Mouse (Mus musculus) 3T3-L1 (cell line): ENCODE measurements around the gene Olfr247.
"Not testable (repeated sequence)": the region's sequence is repeated elsewhere in the genome, so short reads cannot be mapped to it uniquely, and the experiment has no call there.

Experiments used
- DNase-seq: peaks from one replicate; pipeline ENCODE4 v3.0.0-alpha.2; 2015; ENCODE audit warnings: low read depth, low spot score

The Olfr247 gene

GRCm38 (mm10) chr10:129976040-129976439, at the start of gene Olfr247:
Olfr247 (minus strand) TSS chr10:129976140.
- DNase-seq = not testable (repeated sequence)

GRCm38 (mm10) chr10:130012321-130012720, 36.4 kb upstream of the Olfr247 start, which contains the start of gene Olfr820:
Olfr820 (plus strand) TSS chr10:130012621.
- DNase-seq = no peak

- DNase-seq = not testable (repeated sequence)
These were observed 29.4 kb upstream of the Olfr247 start for GRCm38 (mm10) chr10:130005366-130005765.

GRCm38 (mm10) chr10:130004104-130004503, 28.2 kb upstream of the Olfr247 start:
- not testable (repeated sequence) for DNase-seq

DNA sequence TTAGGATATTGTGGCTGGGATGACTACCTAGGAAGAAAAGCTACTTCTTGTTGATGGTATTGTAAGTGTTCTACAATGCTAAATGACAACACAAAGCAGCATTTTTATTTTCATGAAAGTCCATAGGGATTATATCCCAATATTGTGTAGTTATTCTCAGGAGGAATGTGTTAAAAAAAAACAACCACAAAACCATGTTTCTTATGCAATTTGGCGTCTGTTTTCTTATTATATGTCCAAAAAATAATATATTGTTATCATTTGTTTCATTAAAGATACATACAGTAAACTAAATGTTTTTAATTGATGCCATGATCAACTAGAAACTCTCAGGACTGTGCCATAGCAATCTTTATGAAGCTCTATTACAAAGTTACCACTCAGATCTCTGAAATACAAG, 9.0 kb upstream of the Olfr247 start, which contains the start of gene Gm10310:
Gene Gm10310 (minus strand): TSS at position 101 of the 400 bp plus-strand sequence.
- DNase-seq = not testable (repeated sequence)

DNA sequence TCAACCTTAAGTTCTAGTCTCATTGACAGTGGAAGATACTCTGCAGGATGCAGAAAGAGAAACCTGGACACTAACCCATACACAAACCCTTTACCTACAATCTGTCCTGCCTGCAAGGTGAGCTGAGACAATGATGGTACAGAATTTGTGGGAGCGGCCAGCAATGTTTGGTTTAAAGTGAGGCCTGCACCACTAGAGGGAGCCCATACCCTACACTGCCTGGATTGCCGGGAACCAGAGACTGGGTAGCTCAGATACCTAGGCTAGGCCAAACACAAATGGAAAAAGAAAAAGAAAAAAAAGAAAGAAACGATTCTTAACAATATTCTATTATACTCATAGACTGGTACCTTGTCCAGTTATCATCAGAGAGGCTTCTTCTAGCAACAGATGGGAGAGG, 5.9 kb upstream of the Olfr247 start:
- not testable (repeated sequence) for DNase-seq

GRCm38 (mm10) chr10:129972994-129973393, 2.9 kb downstream of the Olfr247 start:
- DNase-seq = not testable (repeated sequence)

- DNase-seq = not testable (repeated sequence)
These were observed 8.8 kb downstream of the Olfr247 start, which contains the start of gene Olfr819 for GRCm38 (mm10) chr10:129967166-129967565. Olfr819 (minus strand) TSS chr10:129967266.

DNA sequence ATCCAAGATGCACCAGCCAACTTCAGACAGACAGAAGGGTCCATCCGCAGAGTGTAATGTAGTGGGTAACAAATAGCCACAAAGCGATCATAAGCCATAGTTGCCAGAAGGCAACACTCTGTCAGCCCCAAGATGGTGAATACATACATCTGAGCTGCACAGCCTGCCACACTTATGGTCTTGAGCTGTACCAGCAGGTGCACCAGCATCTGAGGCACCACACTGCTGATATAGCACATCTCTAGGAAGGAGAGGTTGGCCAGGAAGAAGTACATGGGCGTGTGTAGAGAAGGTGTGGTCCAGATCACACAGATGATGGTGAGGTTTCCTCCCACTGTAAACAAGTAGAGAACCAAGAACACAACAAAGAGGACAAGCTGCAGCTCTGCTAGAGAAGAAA, 9.7 kb downstream of the Olfr247 start:
- not testable (repeated sequence) for DNase-seq

- no peak for DNase-seq
These were observed 26.9 kb downstream of the Olfr247 start, which contains the start of gene Olfr818 for GRCm38 (mm10) chr10:129949000-129949399. Olfr818 (minus strand) TSS chr10:129949100.
